Mouse (Mus musculus): ENCODE data around the gene Ccnt2.

DNA sequence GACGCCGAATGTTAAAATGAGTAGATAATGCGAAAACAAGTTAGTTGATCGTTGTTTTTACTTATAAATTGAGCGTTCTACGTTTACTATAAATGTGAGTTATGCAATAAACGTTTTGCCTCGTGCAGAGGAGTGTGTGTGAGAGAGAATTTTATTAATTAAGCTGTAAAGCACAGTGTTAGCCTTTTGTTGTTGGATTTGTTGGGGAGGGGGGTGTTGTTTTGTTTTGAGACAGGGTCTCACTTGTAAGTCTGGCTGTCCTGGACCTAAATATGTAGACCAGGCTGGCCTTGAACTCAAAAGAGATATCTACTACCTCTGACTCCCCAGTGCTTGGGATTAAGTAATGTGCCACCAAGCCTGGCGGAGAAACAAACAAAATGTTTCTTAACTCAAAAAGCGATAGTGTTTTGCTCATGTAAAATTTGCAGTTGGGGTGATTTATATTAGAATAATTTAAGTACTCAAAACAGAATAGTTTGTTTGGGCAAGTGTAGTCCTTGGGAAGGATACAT lies 1.3 kb downstream of the Ccnt2 start:
- TF ChIP-seq CTCF (IDR thresholded peaks at IDR 0.05; ENCODE audit: low read depth, low read length) (no peak), POLR2A (IDR thresholded peaks at IDR 0.05; ENCODE audit: borderline replicate concordance, low read depth, low read length) (no peak)

Data from bone marrow macrophage, adult 2 months (primary cell).